Mouse (Mus musculus): ENCODE measurements around the gene Hook2.

The Hook2 gene

DNA sequence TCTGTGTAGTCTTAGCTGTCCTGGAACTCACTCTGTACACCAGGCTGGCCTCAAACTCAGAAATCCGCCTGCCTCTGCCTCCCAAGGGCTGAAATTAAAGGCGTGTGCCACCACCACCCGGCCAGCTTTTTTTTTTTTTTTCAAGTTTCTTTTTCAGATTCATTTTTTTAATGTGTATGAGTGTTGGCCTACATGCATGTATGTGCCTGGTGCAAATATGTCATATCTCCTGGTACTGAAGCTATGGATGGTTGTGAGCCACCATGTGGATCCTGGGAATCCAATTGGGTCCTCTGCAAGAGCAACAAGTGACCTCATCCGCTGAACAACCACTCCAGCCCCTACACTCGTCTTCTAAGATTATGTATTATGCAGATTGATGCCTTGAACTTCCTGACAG, 3.0 kb upstream of the Hook2 start:
- DNase-seq (ENCODE audit: low spot score in 2 of 2), result no peak

- DNase-seq (ENCODE audit: low spot score in 2 of 2), result no peak
These were observed 2.5 kb upstream of the Hook2 start for GRCm38 (mm10) chr8:84987903-84988302.

DNA sequence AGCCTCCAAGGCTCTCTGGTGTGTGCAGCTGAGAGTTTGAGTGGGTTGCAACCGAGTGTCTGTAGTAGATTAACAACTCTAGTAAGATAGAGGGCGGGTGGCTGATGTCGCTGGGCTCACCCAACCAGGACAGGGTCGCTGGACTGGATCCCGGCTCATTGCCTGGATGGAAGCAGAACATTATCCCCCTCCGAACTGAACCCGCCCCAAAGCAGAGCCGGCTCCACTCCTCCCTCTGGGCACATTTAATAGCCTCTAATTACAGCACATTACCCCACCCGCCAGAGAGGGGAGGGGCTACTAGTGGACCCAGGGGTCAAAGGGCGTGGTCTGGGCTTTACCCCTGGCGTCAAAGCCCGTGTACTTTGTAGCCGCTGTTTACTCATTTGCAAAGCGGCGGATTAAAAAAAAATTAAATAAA, 1.1 kb upstream of the Hook2 start:
- DNase-seq (ENCODE audit: low spot score in 2 of 2), result no peak

- DNase-seq (ENCODE audit: low spot score in 2 of 2), result peak; percentile 90 to 92
These were observed 593 bp upstream of the Hook2 start for GRCm38 (mm10) chr8:84989810-84990209.

GRCm38 (mm10) chr8:84990836-84991235, 433 bp downstream of the Hook2 start:
- DNase-seq (ENCODE audit: low spot score in 2 of 2), result no peak

- DNase-seq (ENCODE audit: low spot score in 2 of 2), result no peak
These were observed 4.0 kb downstream of the Hook2 start for GRCm38 (mm10) chr8:84994375-84994774.

DNA sequence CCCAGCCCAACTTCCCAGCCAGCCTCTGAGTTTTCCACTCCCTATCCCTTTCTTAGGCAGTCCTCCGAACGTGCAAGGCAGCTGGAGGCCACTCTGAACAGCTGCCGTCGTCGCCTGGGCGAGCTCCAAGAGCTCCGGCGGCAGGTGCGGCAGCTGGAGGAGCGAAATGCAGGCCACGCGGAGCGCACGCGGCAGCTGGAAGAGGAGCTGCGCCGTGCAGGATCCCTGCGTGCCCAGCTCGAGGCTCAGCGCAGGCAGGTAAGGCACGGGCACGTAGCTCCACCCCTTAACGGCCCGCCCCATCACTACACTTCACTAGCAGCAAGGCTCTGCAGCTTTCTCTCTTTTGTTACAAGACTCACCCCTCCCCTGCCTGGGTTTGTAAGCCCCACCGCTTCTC, 5.3 kb downstream of the Hook2 start:
- no peak for DNase-seq (ENCODE audit: low spot score in 2 of 2)

GRCm38 (mm10) chr8:84996978-84997377, 6.6 kb downstream of the Hook2 start:
- DNase-seq (ENCODE audit: low spot score in 2 of 2), result no peak

DNA sequence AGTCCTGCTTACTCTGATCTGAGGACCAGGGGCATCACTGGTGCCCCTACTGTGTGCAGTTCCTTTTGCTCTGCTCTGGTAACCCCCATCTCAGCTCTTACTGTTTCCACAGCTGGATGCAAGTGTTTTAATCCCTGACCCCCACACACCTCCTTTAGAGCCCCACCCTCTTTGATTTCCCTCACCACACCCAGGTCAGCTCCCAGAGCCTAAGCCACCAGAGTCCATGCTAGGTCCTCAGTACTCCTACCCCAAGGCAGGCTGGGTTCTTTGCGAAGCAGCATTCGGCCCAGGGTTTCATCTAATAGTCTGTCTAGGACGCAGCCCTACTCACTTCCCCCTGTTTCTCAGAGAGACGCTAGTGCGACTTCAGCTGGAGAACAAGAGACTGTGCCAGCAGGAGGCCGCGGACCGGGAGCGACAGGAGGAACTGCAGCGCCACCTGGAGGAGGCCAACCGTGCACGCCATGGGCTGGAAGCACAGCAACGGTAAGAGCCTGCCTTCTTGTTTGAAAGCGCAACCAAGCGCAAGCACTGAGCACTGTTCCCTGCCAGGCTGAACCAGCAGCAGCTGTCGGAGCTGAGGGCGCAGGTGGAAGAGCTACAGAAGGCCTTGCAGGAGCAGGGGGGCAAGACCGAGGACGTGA, 7.4 kb downstream of the Hook2 start:
- DNase-seq (ENCODE audit: low spot score in 2 of 2), result peak; percentile 80 to 91

DNA sequence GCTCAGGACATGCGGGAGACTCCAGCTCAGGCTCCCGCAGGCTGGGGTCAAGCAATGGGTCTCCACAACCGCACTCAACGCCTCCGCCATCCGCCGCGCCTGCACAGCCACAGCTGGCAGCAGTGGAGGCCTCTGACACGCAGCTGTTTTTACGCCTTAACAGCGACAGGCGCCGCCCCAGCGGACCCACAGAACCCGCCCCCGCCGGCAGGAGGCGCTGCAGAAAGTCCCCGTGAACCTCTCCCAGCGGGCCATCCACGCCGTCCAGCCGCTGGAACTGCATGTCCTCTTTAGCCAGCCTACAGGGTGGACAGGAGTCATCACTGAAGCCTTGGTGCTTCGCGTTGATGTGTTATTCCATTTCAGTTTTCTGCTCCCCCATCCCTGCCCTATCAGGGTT, 17.3 kb downstream of the Hook2 start:
- DNase-seq (ENCODE audit: low spot score in 2 of 2), result no peak

DNA sequence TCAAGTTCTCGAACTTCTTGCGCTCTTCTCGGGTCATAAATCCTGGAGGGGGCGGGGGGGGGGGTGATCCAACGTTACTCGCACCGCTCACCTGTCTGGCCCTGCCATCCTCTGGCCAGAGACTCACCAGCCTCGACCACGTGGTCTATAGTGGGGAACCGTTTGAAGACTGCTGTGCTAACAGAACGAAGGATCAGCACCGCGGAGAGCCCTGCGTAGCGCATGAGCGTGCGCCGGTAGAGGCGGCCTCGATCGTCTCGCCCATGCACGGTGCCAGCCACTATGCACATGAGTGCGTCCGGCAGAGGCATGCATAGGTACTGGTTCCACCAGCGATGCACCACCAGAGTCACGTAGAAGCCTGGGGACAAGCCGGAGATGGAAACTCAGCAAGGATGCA, 20.8 kb downstream of the Hook2 start:
- DNase-seq (ENCODE audit: low spot score in 2 of 2), result no peak

- DNase-seq (ENCODE audit: low spot score in 2 of 2), result peak; percentile 62 to 66
These were observed 22.9 kb downstream of the Hook2 start for GRCm38 (mm10) chr8:85013230-85013840.

GRCm38 (mm10) chr8:85014431-85014830, 24.0 kb downstream of the Hook2 start, which contains the start of gene Best2:
Best2 (minus strand) TSS chr8:85014531.
- no peak for DNase-seq (ENCODE audit: low spot score in 2 of 2)

GRCm38 (mm10) chr8:85016724-85017123, 26.3 kb downstream of the Hook2 start:
- DNase-seq (ENCODE audit: low spot score in 2 of 2), result no peak

- DNase-seq (ENCODE audit: low spot score in 2 of 2), result no peak
These were observed 26.8 kb downstream of the Hook2 start for GRCm38 (mm10) chr8:85017209-85017608.

DNA sequence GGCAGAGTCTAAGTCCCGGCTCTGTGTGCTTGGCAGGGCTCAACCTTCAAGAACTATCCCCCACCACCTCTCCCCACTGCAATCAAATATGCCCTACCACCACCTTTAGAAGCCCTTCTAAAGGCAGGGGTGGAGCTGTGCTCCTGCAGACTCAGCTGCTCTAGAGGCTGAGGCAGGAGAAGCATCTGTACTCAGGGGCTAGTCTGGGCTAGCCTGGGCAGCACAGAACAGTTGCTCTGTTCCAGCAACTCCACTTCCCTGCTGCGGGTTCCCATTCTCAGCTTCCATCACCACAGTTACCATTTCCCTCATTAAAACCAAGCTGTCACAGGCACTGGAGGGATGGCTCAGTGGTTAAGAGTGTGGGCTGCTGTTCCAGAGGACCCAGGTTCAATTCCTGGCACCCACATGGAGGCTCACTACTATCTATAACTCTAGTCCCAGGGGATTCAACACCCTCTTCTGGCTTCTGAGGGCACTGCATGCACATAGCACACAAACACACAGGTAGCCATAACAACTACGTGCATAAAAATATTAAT, 31.2 kb downstream of the Hook2 start:
- DNase-seq (ENCODE audit: low spot score in 2 of 2), result no peak

- no peak for DNase-seq (ENCODE audit: low spot score in 2 of 2)
These were observed 33.4 kb downstream of the Hook2 start for GRCm38 (mm10) chr8:85023846-85024245.

DNA sequence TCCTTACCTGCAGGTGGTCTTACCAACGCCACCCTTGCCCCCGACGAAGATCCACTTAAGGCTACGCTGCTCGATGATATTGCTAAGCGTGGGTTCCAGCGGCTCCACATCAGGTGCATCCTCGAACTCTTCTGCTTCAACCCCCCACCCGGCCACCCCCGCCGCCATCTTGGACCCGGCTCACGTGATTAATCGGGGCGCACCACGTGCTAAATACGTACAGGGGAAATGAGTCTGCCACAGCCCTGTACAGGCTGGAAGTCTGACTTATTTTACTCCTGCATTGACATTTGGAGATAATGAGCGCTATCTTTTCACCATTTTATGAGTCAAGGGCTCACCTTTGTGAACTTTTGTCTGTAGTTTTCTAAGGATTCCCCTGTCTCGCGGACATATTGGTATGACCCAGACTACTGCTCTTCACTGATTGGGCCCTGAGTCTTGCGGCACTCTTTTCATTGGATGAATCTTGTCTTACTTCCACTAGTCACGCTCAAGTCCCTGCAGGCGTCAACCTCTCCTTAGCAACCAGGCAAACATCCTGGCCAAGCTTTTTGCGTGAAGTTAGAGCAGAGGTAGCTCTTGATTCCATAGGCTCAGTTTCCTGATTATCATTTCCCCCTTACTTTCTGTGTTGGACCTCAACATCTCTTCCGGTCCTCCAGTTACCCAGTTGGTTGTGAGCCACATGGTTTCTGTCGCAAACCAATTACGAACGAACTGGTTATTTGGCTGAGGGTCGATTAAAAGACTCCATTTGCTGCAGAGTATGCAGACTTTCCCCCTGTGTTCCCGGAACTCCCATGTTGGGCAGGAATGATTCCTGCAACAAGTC, 34.9 kb downstream of the Hook2 start, which contains the start of gene Asna1:
Gene Asna1, minus strand, starts transcription at position 184 of the 835 bp plus-strand sequence.
- peak; percentile 46 to 79 for DNase-seq (ENCODE audit: low spot score in 2 of 2)

GRCm38 (mm10) chr8:85026670-85027515, 36.5 kb downstream of the Hook2 start, which contains the start of gene Trir:
Trir (plus strand) TSS chr8:85026823.
- peak; percentile 89 to 94 for DNase-seq (ENCODE audit: low spot score in 2 of 2)

- no peak for DNase-seq (ENCODE audit: low spot score in 2 of 2)
These were observed 37.1 kb downstream of the Hook2 start for GRCm38 (mm10) chr8:85027516-85027855.

GRCm38 (mm10) chr8:85027922-85028321, 37.5 kb downstream of the Hook2 start:
- DNase-seq (ENCODE audit: low spot score in 2 of 2), result no peak

Measured in cerebellum, postnatal 4 days (tissue).